Mouse (Mus musculus) heart, postnatal 0 days (tissue): Measurements from ENCODE around the gene Xpnpep3. TPM values are rescaled to one million over a fixed set of nuclear protein-coding genes. Genes with fewer than 3 reads are reported as not detected.

ENCODE experiments used
- ATAC-seq: fragments of 200-750 bp; cut with Nextera tagmentation; 2 replicates; pipeline ENCODE4 v1.8.0; 2017; ENCODE audit warnings: low read depth, moderate number of reproducible peaks, moderate library complexity; ENCODE audit not compliant: insufficient read depth
- DNase-seq: peaks from one replicate; pipeline ENCODE4 v3.0.0-alpha.2; 2016; ENCODE audit warnings: low spot score
- H3K27ac ChIP-seq: fragments of 300-500 bp; sonication (generic); 2 replicates; pipeline ENCODE4 v1.5.1; 2014; ENCODE audit warnings: low read depth, mild to moderate bottlenecking
- H3K27me3 ChIP-seq: fragments of 300-500 bp; sonication (generic); 2 replicates; pipeline ENCODE4 v1.6.1; 2014; ENCODE audit warnings: low read length, mixed read lengths; ENCODE audit not compliant: control insufficient read depth, insufficient read depth
- H3K36me3 ChIP-seq: fragments of 300-500 bp; sonication (generic); replicated peaks from 2 replicates; pipeline ENCODE4 v1.6.1; 2014; ENCODE audit warnings: low read length, mixed read lengths; ENCODE audit not compliant: control insufficient read depth, insufficient read depth
- H3K4me1 ChIP-seq: fragments of 300-500 bp; sonication (generic); 2 replicates; pipeline ENCODE4 v1.6.1; 2014; ENCODE audit warnings: antibody characterized with exemption; ENCODE audit not compliant: control insufficient read depth, insufficient read depth
- H3K4me2 ChIP-seq: fragments of 300-500 bp; sonication (generic); 2 replicates; pipeline ENCODE4 v1.6.1; 2014; ENCODE audit warnings: low read depth, mild to moderate bottlenecking, low read length, moderate library complexity
- H3K4me3 ChIP-seq: fragments of 300-500 bp; sonication (generic); 2 replicates; pipeline ENCODE4 v1.5.1; 2014; ENCODE audit warnings: low read depth, low read length
- H3K9ac ChIP-seq: fragments of 300-500 bp; sonication (generic); replicated peaks from 2 replicates; pipeline ENCODE4 v1.6.1; 2014; ENCODE audit warnings: low read depth, low read length, mixed read lengths
- H3K9me3 ChIP-seq: fragments of 300-500 bp; sonication (generic); replicated peaks from 2 replicates; pipeline ENCODE4 v1.6.1; 2016; ENCODE audit warnings: low read length; ENCODE audit not compliant: control insufficient read depth
- CTCF ChIP-seq: IDR thresholded peaks from 2 replicates; pipeline ENCODE4 v1.5.1; 2016; ENCODE audit warnings: antibody characterized with exemption, control low read depth, low read depth
- EP300 ChIP-seq: IDR thresholded peaks from 2 replicates; pipeline ENCODE4 v1.6.1; 2016; ENCODE audit warnings: antibody characterized with exemption, low read depth
- WGBS: fragments of 180-500 bp; shearing (Covaris S2); extraction: QIAGEN DNeasy Blood & Tissue Kit; methylation state at CpG from one replicate; pipeline ENCODE4 v1.1.7; 2014; 5-methylcytosine and 5-hydroxymethylcytosine counted together
- polyA plus RNA-seq: library from polyadenylated mRNA; unstranded; fragments of >200 nt; fragmentation: Nextera tagmentation; extraction: Ambion mirVana; gene quantifications from 2 replicates; pipeline ENCODE4 v1.2.1, GENCODE M21; 2015
- total RNA-seq: library from RNA; depleted of rRNA; stranded (reverse); fragments of >200 nt; gene quantifications from 2 replicates; pipeline ENCODE4 v1.2.3, GENCODE M21; 2014; ENCODE audit warnings: low replicate concordance

Xpnpep3 gene
- total and polyA plus RNA-seq, 2 experiments from 2014 or later = 7.3 to 10.5 TPM

DNA sequence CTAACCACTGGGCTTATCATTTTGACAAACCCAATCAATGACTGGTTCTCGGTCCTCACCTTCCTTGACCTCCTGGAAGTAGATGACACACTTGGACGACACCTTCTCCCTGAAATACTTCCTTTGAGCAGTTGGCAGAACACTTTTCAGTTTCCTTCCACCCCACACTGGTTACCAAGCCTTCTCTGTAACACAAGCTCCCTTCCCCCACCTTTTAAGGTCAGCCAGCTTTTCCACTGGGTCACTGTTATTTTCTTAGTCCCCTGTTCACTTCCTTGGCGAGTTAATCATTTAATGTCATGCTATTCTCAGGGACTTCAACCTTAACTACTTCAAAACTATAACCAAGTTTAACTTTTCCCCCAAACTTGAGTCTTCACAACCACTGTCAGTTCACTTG is 41.0 kb upstream of the Xpnpep3 start:
- ATAC-seq (no peak), DNase-seq (no peak)
- TF ChIP-seq EP300 (no peak), CTCF (no peak)
- H3K9ac ChIP-seq = no peak overlapping the region
- no peak overlapping the region for H3K4me3 ChIP-seq
- H3K9me3 ChIP-seq = no peaks in the 10 kb centered on the region
- H3K36me3 ChIP-seq = peaks cover 11% of the 10 kb centered on the region
- H3K27ac ChIP-seq = no peak overlapping the region
- no peaks in the 10 kb centered on the region for H3K27me3 ChIP-seq
- H3K4me1 ChIP-seq = peaks cover 17% of the 10 kb centered on the region; the same call in 1 of the 2 replicates
- no peak overlapping the region for H3K4me2 ChIP-seq
- 67% methylated on average over 3 of the region's 3 CpGs for WGBS

DNA sequence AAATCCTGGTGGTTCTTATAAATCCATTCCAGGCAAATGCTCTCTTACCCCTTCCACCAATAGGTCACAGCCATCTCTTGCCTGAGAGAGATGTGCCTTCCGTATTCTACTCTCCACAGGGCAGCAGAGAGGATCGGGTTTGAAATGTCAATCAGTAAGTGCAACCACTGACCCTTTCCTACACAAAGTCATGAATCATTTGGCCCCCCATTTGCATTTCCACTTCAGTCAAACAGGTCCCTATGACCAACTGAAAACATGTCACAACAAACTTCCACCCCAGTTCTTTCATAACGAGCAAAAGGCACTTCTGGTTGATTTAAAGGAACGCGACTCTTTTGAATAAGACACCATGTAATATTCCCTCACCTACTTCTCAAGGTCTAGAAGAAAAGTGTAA is 40.5 kb upstream of the Xpnpep3 start:
- peaks cover 13% of the 10 kb centered on the region for H3K36me3 ChIP-seq
- no peak overlapping the region for H3K4me3 ChIP-seq
- H3K9ac ChIP-seq = no peak overlapping the region
- DNase-seq (no peak), ATAC-seq (no peak)
- H3K4me2 ChIP-seq = peak overlapping the region; percentile 82; the same call in 1 of the 2 replicates
- no peak overlapping the region for H3K27ac ChIP-seq
- TF ChIP-seq CTCF (no peak), EP300 (no peak)
- H3K27me3 ChIP-seq = no peaks in the 10 kb centered on the region
- H3K4me1 ChIP-seq = peaks cover 17% of the 10 kb centered on the region; the same call in 1 of the 2 replicates
- no peaks in the 10 kb centered on the region for H3K9me3 ChIP-seq
- WGBS = 83% methylated on average over 5 of the region's 5 CpGs

DNA sequence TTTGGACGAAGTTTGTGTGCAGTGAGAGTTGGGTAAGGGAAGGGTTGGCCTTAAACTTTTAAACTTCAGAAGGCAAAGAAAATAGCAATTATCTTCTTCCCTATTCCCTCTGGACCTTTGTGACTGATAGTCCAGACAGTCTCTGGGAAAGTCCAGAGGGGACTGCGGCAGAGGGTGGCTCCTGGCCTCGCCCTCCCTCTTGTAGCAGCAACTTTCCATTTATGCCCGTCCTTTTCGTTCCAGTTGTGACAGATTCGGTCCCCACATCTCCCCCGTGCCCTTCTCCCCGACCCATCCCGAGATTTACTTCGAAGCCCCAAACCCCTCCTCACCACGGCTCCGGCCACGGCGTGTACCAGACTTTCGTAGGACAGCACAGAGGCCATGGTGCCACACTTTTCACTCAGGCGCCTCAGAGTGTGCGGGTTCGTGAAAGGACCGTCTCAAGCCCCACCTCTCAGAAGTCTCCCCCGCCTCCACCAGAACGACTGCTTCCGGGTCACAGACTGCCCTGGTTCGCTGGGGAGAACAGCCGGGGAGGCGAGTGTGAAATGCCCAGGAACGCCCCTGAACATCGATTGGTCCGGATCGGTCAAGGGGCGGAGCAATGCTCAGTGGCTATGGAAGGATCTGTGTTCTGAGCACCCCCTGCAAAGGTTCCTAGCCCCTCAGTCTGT is 39.5 kb upstream of the Xpnpep3 start, which contains the start of gene Slc25a17:
Gene Slc25a17, minus strand, starts transcription at position 468 of the 677 bp plus-strand sequence.
- under 1% methylated on average over 30 of the region's 30 CpGs for WGBS

DNA sequence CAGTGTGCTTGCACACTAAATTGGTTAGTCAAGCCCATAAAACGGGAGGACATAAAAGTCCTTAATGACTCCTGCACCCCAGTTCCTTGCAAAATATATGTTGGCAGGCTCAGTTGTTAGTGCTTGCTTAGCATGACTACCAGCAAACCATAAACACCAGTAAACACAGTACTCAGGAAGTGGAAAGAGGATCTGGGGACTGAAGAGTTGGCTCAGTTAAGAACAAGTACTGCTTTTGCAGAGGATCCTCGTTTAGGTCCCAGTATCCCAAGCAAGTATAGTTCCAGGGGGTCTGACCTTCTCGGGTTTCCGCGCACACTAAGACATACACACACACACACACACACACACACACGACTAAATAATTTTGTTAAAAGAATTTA is 38.9 kb upstream of the Xpnpep3 start:
- Histone ChIP-seq H3K36me3 (peaks cover 24% of the 10 kb centered on the region), H3K9me3 (no peaks in the 10 kb centered on the region), H3K9ac (peak overlapping the region; percentile 77; the same call in 1 of the 2 replicates), H3K27ac (peak overlapping the region; percentile 88), H3K4me2 (peak overlapping the region; percentile 82), H3K27me3 (no peaks in the 10 kb centered on the region), H3K4me3 (peak overlapping the region; percentile 79), H3K4me1 (peaks cover 17% of the 10 kb centered on the region; the same call in 1 of the 2 replicates)
- ATAC-seq (peak; percentile 37), DNase-seq (no peak)
- TF ChIP-seq EP300 = peak; percentile 49; the same call in 1 of the 2 replicates
- no peak for TF ChIP-seq CTCF
- 31% methylated on average over 6 of the region's 6 CpGs for WGBS

More for the DNA sequence above, 39.5 kb upstream of the Xpnpep3 start, which contains the start of gene Slc25a17:
- DNase-seq = peak; percentile 98
- TF ChIP-seq EP300 (no peak), CTCF (no peak)
- Histone ChIP-seq H3K4me1 (peaks cover 17% of the 10 kb centered on the region; the same call in 1 of the 2 replicates), H3K4me2 (peak within 1 kb of the TSS; percentile 82), H3K4me3 (peak within 1 kb of the TSS; percentile 79), H3K9me3 (no peaks in the 10 kb centered on the region), H3K36me3 (peaks cover 19% of the 10 kb centered on the region), H3K9ac (peak within 1 kb of the TSS; percentile 77), H3K27ac (peak within 1 kb of the TSS; percentile 88), H3K27me3 (no peaks in the 10 kb centered on the region)
- ATAC-seq = peak; percentile 99

DNA sequence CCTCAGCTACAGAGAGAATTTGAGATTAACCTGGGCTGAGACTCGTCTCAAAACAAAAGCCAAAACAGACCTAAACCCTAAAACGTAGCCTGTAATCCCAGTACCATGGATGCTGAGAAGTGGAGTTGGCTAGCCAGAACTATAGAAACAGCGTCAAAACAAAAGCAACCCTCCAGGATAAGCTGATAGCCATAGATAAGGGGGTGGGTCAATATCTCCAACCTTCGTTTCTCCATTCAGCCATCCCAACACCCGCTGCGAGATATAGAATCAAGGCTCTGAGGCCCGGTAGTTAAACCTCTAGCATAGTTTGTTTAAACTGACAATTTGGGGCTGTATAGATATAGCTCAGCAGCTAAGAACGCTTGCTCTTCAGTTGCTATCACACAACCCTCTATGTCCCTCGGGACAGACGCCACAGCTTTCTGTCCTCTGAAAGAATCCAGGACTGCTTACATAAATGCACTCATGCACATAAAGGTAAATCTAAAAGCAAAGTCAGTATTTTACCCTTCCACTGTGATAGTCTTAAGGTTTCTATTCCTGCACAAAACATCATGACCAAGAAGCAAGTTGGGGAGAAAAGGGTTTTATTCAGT is 38.4 kb upstream of the Xpnpep3 start:
- TF ChIP-seq EP300 = 0 out of 2 replicates have a peak, but pooled peaks have one; percentile 3
- no peak for TF ChIP-seq CTCF
- ATAC-seq (no peak), DNase-seq (no peak)
- H3K27me3 ChIP-seq = no peaks in the 10 kb centered on the region
- peaks cover 29% of the 10 kb centered on the region for H3K36me3 ChIP-seq
- H3K27ac ChIP-seq = peak overlapping the region; percentile 88
- WGBS = 26% methylated on average over 10 of the region's 10 CpGs
- peaks cover 17% of the 10 kb centered on the region; the same call in 1 of the 2 replicates for H3K4me1 ChIP-seq
- H3K9ac ChIP-seq = no peak overlapping the region; the same call in 1 of the 2 replicates
- H3K4me3 ChIP-seq = peak overlapping the region; percentile 79; the same call in 1 of the 2 replicates
- H3K9me3 ChIP-seq = no peaks in the 10 kb centered on the region
- H3K4me2 ChIP-seq = peak overlapping the region; percentile 82
